Mouse (Mus musculus): Measurements from ENCODE around the gene Arfgef3. TPM values are rescaled to one million over a fixed set of nuclear protein-coding genes. Genes with fewer than 3 reads are reported as not detected.

Gene Arfgef3
- polyA plus RNA-seq, 1 experiment from 2014 or later: 1.3 TPM

GRCm38 (mm10) chr10:18750057-18750456, 6.3 kb upstream of the Arfgef3 start:
- no peaks in the 10 kb centered on the region for H3K27me3 ChIP-seq (ENCODE audit: control insufficient read depth, insufficient read depth, low read length)
- no peak overlapping the region for H3K27ac ChIP-seq (ENCODE audit: low read depth, low read length)
- no peak for ATAC-seq (replicated peaks; ENCODE audit: low FRiP score)
- no peaks in the 10 kb centered on the region for H3K4me1 ChIP-seq (replicated peaks; ENCODE audit: control insufficient read depth, insufficient read depth, low read length)
- H3K4me3 ChIP-seq (ENCODE audit: low read depth, low read length): no peak overlapping the region
- no peak overlapping the region for H3K4me2 ChIP-seq (ENCODE audit: low read depth, low read length, severe bottlenecking)
- no peaks in the 10 kb centered on the region for H3K36me3 ChIP-seq (ENCODE audit: control insufficient read depth, insufficient read depth, low read length)
- WGBS: 73% methylated on average over 4 of the region's 4 CpGs
- no peaks in the 10 kb centered on the region for H3K9me3 ChIP-seq (ENCODE audit: control insufficient read depth, low read length)
- H3K9ac ChIP-seq (ENCODE audit: low read length): no peak overlapping the region
- DNase-seq (ENCODE audit: low spot score): no peak

- Histone ChIP-seq H3K27ac (ENCODE audit: low read depth, low read length) (no peak overlapping the region), H3K4me2 (ENCODE audit: low read depth, low read length, severe bottlenecking) (no peak overlapping the region), H3K27me3 (ENCODE audit: control insufficient read depth, insufficient read depth, low read length) (no peaks in the 10 kb centered on the region), H3K4me3 (ENCODE audit: low read depth, low read length) (no peak overlapping the region), H3K9me3 (ENCODE audit: control insufficient read depth, low read length) (no peaks in the 10 kb centered on the region), H3K9ac (ENCODE audit: low read length) (no peak overlapping the region), H3K36me3 (ENCODE audit: control insufficient read depth, insufficient read depth, low read length) (no peaks in the 10 kb centered on the region), H3K4me1 (replicated peaks; ENCODE audit: control insufficient read depth, insufficient read depth, low read length) (no peaks in the 10 kb centered on the region)
- no peak for DNase-seq (ENCODE audit: low spot score)
- no peak for ATAC-seq (replicated peaks; ENCODE audit: low FRiP score)
- 77% methylated on average over 6 of the region's 6 CpGs for WGBS
These were observed 1.7 kb downstream of the Arfgef3 start for GRCm38 (mm10) chr10:18742086-18742485.

DNA sequence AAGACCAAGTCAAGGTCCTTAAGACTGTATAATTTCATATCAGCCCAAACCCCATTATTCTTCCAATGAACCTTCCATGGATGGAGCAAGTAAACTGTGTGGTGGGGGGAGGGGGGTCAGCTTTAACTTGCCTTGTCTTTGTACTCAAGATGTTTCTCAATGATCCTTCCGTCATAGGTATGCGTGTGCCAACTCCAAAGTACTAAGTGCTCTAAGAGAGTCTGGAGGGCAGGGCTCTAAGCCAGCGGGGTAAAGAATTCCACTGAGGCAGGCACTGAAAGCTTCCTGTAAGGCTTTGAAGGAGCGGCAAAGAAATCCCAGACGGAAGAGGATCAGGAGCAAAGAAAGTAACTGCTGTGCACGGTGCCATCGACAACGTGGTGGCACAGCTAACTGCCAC, 2.7 kb downstream of the Arfgef3 start:
- Histone ChIP-seq H3K4me1 (replicated peaks; ENCODE audit: control insufficient read depth, insufficient read depth, low read length) (no peaks in the 10 kb centered on the region), H3K9ac (ENCODE audit: low read length) (no peak overlapping the region), H3K36me3 (ENCODE audit: control insufficient read depth, insufficient read depth, low read length) (no peaks in the 10 kb centered on the region), H3K4me3 (ENCODE audit: low read depth, low read length) (no peak overlapping the region), H3K27ac (ENCODE audit: low read depth, low read length) (no peak overlapping the region), H3K9me3 (ENCODE audit: control insufficient read depth, low read length) (no peaks in the 10 kb centered on the region), H3K27me3 (ENCODE audit: control insufficient read depth, insufficient read depth, low read length) (no peaks in the 10 kb centered on the region), H3K4me2 (ENCODE audit: low read depth, low read length, severe bottlenecking) (no peak overlapping the region)
- DNase-seq (ENCODE audit: low spot score): no peak
- 84% methylated on average over 8 of the region's 8 CpGs for WGBS
- ATAC-seq (replicated peaks; ENCODE audit: low FRiP score): no peak

DNA sequence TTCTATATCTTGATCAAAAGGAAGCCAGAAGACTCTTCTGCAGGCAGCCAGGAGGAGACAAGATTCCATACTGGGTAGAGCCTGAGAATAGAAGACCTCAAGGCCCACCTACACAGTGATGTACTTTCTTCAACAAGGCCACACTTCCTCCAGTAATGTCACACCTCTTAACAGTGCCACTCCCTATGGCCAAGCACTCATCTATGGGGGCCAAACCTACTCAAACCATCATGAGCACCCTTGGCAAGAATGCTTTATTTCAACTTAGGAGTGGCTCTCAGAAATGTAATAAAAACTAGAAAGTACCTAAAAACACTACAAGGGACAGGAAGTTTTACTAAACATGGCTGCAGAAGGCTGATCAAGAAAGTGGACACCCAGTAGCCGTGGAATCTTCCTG, 15.2 kb downstream of the Arfgef3 start:
- Histone ChIP-seq H3K27ac (ENCODE audit: low read depth, low read length) (no peak overlapping the region), H3K27me3 (ENCODE audit: control insufficient read depth, insufficient read depth, low read length) (no peaks in the 10 kb centered on the region), H3K36me3 (ENCODE audit: control insufficient read depth, insufficient read depth, low read length) (no peaks in the 10 kb centered on the region), H3K9ac (ENCODE audit: low read length) (no peak overlapping the region), H3K4me3 (ENCODE audit: low read depth, low read length) (no peak overlapping the region), H3K9me3 (ENCODE audit: control insufficient read depth, low read length) (no peaks in the 10 kb centered on the region), H3K4me2 (ENCODE audit: low read depth, low read length, severe bottlenecking) (no peak overlapping the region), H3K4me1 (replicated peaks; ENCODE audit: control insufficient read depth, insufficient read depth, low read length) (no peaks in the 10 kb centered on the region)
- no peak for DNase-seq (ENCODE audit: low spot score)
- ATAC-seq (replicated peaks; ENCODE audit: low FRiP score): no peak
- WGBS: 87% methylated on average over 1 of the region's 1 CpGs

- Histone ChIP-seq H3K4me3 (ENCODE audit: low read depth, low read length) (no peak overlapping the region), H3K27ac (ENCODE audit: low read depth, low read length) (no peak overlapping the region), H3K9me3 (ENCODE audit: control insufficient read depth, low read length) (no peaks in the 10 kb centered on the region), H3K4me2 (ENCODE audit: low read depth, low read length, severe bottlenecking) (no peak overlapping the region), H3K9ac (ENCODE audit: low read length) (no peak overlapping the region), H3K36me3 (ENCODE audit: control insufficient read depth, insufficient read depth, low read length) (no peaks in the 10 kb centered on the region), H3K4me1 (replicated peaks; ENCODE audit: control insufficient read depth, insufficient read depth, low read length) (no peaks in the 10 kb centered on the region), H3K27me3 (ENCODE audit: control insufficient read depth, insufficient read depth, low read length) (no peaks in the 10 kb centered on the region)
- ATAC-seq (replicated peaks; ENCODE audit: low FRiP score) (no peak), DNase-seq (ENCODE audit: low spot score) (no peak)
- whole genome bisulfite sequencing: 96% methylated on average over 4 of the region's 4 CpGs
These were observed 32.3 kb downstream of the Arfgef3 start for GRCm38 (mm10) chr10:18711436-18711835.

DNA sequence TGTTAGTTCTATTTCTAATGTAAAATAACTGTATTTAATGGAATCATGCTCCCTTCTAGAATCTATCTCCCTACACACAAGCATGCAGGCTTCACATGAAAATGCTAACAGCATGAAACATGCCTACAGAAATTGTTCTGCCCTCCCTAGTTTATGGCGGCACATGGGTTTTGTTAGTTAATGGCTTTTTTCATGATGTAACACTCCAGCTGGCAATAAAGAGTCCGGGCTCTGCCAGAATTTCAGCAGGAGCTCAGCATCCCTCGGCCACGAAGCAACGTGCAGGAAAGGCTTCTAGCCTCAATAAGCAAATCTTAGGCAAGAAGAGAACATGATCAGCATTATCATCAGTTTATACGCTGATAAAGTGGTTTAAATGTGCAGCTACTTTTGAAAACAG, 32.8 kb downstream of the Arfgef3 start:
- WGBS: 89% methylated on average over 6 of the region's 6 CpGs
- Histone ChIP-seq H3K4me1 (replicated peaks; ENCODE audit: control insufficient read depth, insufficient read depth, low read length) (no peaks in the 10 kb centered on the region), H3K4me2 (ENCODE audit: low read depth, low read length, severe bottlenecking) (no peak overlapping the region), H3K4me3 (ENCODE audit: low read depth, low read length) (no peak overlapping the region), H3K9ac (ENCODE audit: low read length) (no peak overlapping the region), H3K36me3 (ENCODE audit: control insufficient read depth, insufficient read depth, low read length) (no peaks in the 10 kb centered on the region), H3K9me3 (ENCODE audit: control insufficient read depth, low read length) (no peaks in the 10 kb centered on the region), H3K27me3 (ENCODE audit: control insufficient read depth, insufficient read depth, low read length) (no peaks in the 10 kb centered on the region), H3K27ac (ENCODE audit: low read depth, low read length) (no peak overlapping the region)
- DNase-seq (ENCODE audit: low spot score) (no peak), ATAC-seq (replicated peaks; ENCODE audit: low FRiP score) (no peak)

DNA sequence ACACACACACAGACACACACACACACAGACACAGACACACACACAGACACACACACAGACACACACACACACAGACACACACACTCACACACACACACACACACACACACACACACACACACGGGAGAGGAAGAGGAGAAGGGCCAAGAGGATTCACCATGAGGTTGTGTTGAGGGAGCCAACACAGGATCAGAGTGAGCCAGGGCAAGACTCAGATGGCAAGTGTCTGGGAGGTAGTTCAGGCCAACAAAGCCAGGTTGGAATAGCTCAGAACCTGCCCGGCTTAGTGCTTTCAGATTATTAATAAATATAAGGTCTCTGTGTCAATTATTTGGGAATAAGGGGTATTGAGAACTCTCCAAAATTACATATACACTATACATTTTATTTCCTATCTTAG, 33.9 kb downstream of the Arfgef3 start:
- no peak overlapping the region for H3K27ac ChIP-seq (ENCODE audit: low read depth, low read length)
- no peak overlapping the region for H3K4me3 ChIP-seq (ENCODE audit: low read depth, low read length)
- 88% methylated on average over 2 of the region's 2 CpGs for WGBS
- no peaks in the 10 kb centered on the region for H3K36me3 ChIP-seq (ENCODE audit: control insufficient read depth, insufficient read depth, low read length)
- no peaks in the 10 kb centered on the region for H3K27me3 ChIP-seq (ENCODE audit: control insufficient read depth, insufficient read depth, low read length)
- no peak for DNase-seq (ENCODE audit: low spot score)
- no peaks in the 10 kb centered on the region for H3K9me3 ChIP-seq (ENCODE audit: control insufficient read depth, low read length)
- H3K9ac ChIP-seq (ENCODE audit: low read length): no peak overlapping the region
- H3K4me2 ChIP-seq (ENCODE audit: low read depth, low read length, severe bottlenecking): no peak overlapping the region
- ATAC-seq (replicated peaks; ENCODE audit: low FRiP score): no peak
- no peaks in the 10 kb centered on the region for H3K4me1 ChIP-seq (replicated peaks; ENCODE audit: control insufficient read depth, insufficient read depth, low read length)

DNA sequence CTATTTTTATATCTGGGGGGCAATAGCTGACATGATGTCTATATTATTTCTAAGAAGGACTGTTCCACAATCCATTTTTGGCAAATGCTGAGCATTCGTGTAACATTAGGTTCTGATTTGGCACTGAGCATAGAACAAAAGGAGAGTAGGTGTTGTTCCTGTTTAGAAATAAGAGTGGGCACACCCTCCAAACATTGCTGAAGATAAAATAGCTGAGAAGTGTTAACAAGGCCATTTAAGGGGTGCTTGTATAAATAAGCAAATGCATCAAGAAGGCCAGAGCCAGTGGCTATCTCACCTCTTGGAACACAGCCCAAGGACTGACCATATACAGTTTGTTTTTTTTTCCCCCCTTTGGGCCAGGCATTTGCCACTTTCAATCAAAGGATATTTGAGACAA, 35.1 kb downstream of the Arfgef3 start:
- 84% methylated on average over 1 of the region's 1 CpGs for WGBS
- ATAC-seq (replicated peaks; ENCODE audit: low FRiP score) (no peak), DNase-seq (ENCODE audit: low spot score) (no peak)
- no peaks in the 10 kb centered on the region for H3K27me3 ChIP-seq (ENCODE audit: control insufficient read depth, insufficient read depth, low read length)
- no peaks in the 10 kb centered on the region for H3K36me3 ChIP-seq (ENCODE audit: control insufficient read depth, insufficient read depth, low read length)
- no peaks in the 10 kb centered on the region for H3K4me1 ChIP-seq (replicated peaks; ENCODE audit: control insufficient read depth, insufficient read depth, low read length)
- no peaks in the 10 kb centered on the region for H3K9me3 ChIP-seq (ENCODE audit: control insufficient read depth, low read length)
- no peak overlapping the region for H3K9ac ChIP-seq (ENCODE audit: low read length)
- no peak overlapping the region for H3K4me3 ChIP-seq (ENCODE audit: low read depth, low read length)
- no peak overlapping the region for H3K4me2 ChIP-seq (ENCODE audit: low read depth, low read length, severe bottlenecking)
- no peak overlapping the region for H3K27ac ChIP-seq (ENCODE audit: low read depth, low read length)

GRCm38 (mm10) chr10:18704393-18705120, 39.2 kb downstream of the Arfgef3 start:
- no peak for ATAC-seq (replicated peaks; ENCODE audit: low FRiP score)
- no peak for DNase-seq (ENCODE audit: low spot score)

More at GRCm38 (mm10) chr10:18704393-18705120, 39.2 kb downstream of the Arfgef3 start:
- no peaks in the 10 kb centered on the region for H3K36me3 ChIP-seq (ENCODE audit: control insufficient read depth, insufficient read depth, low read length)
- H3K9me3 ChIP-seq (ENCODE audit: control insufficient read depth, low read length): no peaks in the 10 kb centered on the region
- no peak overlapping the region for H3K27ac ChIP-seq (ENCODE audit: low read depth, low read length)
- no peak overlapping the region for H3K4me3 ChIP-seq (ENCODE audit: low read depth, low read length)
- no peak overlapping the region for H3K9ac ChIP-seq (ENCODE audit: low read length)
- no peaks in the 10 kb centered on the region for H3K4me1 ChIP-seq (replicated peaks; ENCODE audit: control insufficient read depth, insufficient read depth, low read length)
- no peaks in the 10 kb centered on the region for H3K27me3 ChIP-seq (ENCODE audit: control insufficient read depth, insufficient read depth, low read length)
- 61% methylated on average over 4 of the region's 4 CpGs for WGBS
- H3K4me2 ChIP-seq (ENCODE audit: low read depth, low read length, severe bottlenecking): no peak overlapping the region
